Mouse (Mus musculus): ENCODE measurements around the gene Tceal7. TPM values are rescaled to one million over a fixed set of nuclear protein-coding genes. Genes with fewer than 3 reads are reported as not detected.
"Not testable (repeated sequence)": the region's sequence is repeated elsewhere in the genome, so short reads cannot be mapped to it uniquely, and the experiment has no call there.

Tceal7 gene
- total RNA-seq, 2 experiments from 2014 or later: 15.6 to 47.9 TPM

DNA sequence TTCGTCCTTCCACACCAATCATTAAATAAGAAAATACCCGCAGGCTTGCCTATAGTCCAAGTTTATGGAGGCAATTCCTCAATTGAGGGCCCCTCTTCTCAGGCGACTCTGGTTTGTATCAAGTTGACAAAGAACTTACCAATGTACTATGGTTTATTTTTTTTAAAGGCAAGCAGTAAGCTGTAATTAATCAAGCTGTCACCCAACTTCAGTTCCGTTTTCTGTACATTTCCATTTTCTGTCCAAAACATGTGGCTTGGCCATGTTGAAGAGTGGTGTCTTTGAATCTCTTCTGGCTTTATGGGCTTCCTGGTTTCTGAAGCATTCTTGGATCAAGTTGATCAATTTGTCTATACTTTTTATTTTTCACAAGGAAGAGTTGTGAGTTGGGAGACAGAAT, 53.6 kb downstream of the Tceal7 start:
- intact Hi-C loops (cut with DNase I): no loop called here

DNA sequence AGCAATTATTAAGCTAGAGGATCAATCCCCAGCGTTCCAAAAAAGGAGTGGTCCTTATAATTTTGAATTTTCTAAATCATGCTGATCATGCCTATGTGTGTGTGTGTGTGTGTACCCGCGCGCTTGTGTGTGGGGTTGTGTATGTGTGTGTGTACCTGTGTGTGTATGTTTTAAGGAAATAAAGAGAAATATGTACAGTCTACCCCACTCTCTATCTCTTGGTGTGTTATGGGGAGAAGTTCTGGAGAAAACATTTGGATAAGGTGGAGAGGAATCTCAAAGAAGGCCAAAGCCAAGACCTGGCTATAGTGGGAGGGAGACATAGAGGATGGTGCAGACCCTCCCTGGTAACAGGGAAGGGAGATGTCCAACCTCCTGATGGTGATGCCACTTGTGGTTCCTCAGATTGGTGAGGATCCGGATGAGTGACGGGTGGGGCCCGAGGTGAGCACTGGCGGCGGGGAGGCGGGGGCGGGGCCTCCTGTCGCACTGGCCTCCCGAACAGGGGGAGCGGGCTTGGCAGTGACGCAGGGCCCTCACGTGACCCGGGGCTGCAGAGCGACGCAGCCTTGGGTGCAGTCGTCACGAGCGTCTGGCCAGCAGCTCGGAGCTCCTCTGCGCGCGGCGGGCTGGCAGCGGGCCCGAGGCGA, 55.3 kb downstream of the Tceal7 start, which contains the start of gene Bex3:
Gene Bex3 (plus strand): TSS at position 511 of the 650 bp plus-strand sequence.
- H3K4me3 ChIP-seq: peak within 1 kb of the TSS; percentile 61
- H3K27ac ChIP-seq; intact Hi-C loops (cut with DNase I): not testable (repeated sequence)
- DNase-seq: peak; percentile 34

More for the DNA sequence above, 53.6 kb downstream of the Tceal7 start:
- no peak for TF ChIP-seq CTCF (IDR thresholded peaks at IDR 0.05)
- no peak for DNase-seq
- no peak overlapping the region for H3K27ac ChIP-seq
- H3K4me3 ChIP-seq: no peak overlapping the region

DNA sequence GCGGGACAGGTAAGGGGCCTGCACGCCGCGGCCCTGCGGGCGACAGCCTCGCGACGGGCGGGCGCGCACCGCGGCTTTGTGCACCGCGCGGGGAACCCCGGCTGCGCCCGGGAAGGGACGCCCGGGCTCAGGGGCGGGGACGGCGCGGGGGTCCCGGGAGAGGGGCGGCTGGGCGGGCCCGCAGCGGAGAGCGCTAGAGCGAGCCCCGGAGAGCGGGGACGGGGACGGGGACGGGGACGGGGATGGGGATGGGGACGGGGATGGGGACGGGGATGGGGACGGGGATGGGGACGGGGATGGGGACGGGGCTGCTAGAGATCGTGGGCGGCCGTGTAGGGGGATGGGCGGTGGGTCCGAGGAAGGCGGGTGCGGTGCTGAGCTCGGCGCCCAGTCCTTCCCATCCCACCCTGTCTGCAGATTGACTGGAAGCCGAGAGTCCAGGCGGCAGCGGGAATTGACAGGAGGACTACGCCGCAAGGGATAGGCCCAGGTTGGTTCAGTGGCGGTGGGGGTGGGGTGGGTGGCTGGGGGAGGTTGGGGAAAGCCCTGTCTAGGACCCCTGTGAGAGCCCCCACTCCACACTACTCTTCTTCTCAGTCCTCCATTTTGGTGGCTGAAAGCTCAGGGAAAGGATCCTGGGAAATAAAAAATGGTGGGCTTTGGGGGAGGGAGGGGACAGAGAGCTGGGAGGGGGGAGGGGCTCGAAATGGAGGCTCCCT, 56.0 kb downstream of the Tceal7 start:
- DNase-seq; H3K27ac ChIP-seq; intact Hi-C loops (cut with DNase I): not testable (repeated sequence)
- peak overlapping the region; percentile 61 for H3K4me3 ChIP-seq

- no peak overlapping the region for H3K27ac ChIP-seq
- no peak for DNase-seq
- H3K4me3 ChIP-seq: no peak overlapping the region
- TF ChIP-seq CTCF (IDR thresholded peaks at IDR 0.05): no peak
- intact Hi-C loops (cut with DNase I): no loop called here
These were observed 60.0 kb downstream of the Tceal7 start for GRCm38 (mm10) chrX:136274542-136274941.

- no peak overlapping the region for H3K27ac ChIP-seq
- TF ChIP-seq CTCF (IDR thresholded peaks at IDR 0.05): no peak
- intact Hi-C loops (cut with DNase I): no loop called here
These were observed 60.8 kb downstream of the Tceal7 start for GRCm38 (mm10) chrX:136275386-136275785.

More at GRCm38 (mm10) chrX:136275386-136275785, 60.8 kb downstream of the Tceal7 start:
- H3K4me3 ChIP-seq: no peak overlapping the region
- no peak for DNase-seq

Small RNA genes lying within 50 kb of the gene (microRNA-seq; reads per million reads assigned to microRNA genes)
- gene Mir6383: not detected

Other genes with a start within 250 kb of the Tceal7 start
- under 1 TPM in 1 of 2 experiments, not detected in 1; 0.56 TPM for gene Arxes2, start 221.0 kb upstream of the Tceal7 start, total RNA-seq (2021)
- gene Arxes1, start 181.4 kb upstream of the Tceal7 start, total RNA-seq (2021): under 1 TPM in 1 of 2 experiments, not detected in 1; 0.20 TPM
- under 1 TPM in 1 of 2 experiments, not detected in 1; 0.70 TPM for gene Bex2, start 146.5 kb upstream of the Tceal7 start, total RNA-seq (2021)
- not detected for gene Nxf3, start 129.5 kb upstream of the Tceal7 start, total RNA-seq (2021)
- gene Bex4, start 75.8 kb upstream of the Tceal7 start, total RNA-seq (2021): not detected
- 10 to 100 TPM in 1 of 2 experiments, 1 to 10 TPM in 1; 9.5 to 11.2 TPM for gene Tceal8, start 42.4 kb upstream of the Tceal7 start, total RNA-seq (2021)
- 10 to 100 TPM; 19.8 to 29.3 TPM for gene Tceal5, start 10.9 kb upstream of the Tceal7 start, total RNA-seq (2021)
- 10 to 100 TPM; 13.9 to 15.0 TPM for gene Bex1, start 734 bp downstream of the Tceal7 start, total RNA-seq (2021)
- gene Tceal9, start 30.3 kb downstream of the Tceal7 start, total RNA-seq (2021): 10 to 100 TPM; 18.4 to 30.3 TPM
- 1 to 10 TPM; 2.7 to 4.3 TPM for gene Bex3, start 55.5 kb downstream of the Tceal7 start, total RNA-seq (2021)

Measured in gastrocnemius, adult 2 months (tissue).